Mouse (Mus musculus) spleen, embryonic (tissue): Measurements from ENCODE around the gene Smarce1.

ENCODE experiments used
- CTCF ChIA-PET: fragments of 350-600 bp; sonication (Branson Sonifier 250); formaldehyde crosslinking; loops from one replicate; lab custom pipeline; 2022; lab: Charles Lee

Smarce1 gene

DNA sequence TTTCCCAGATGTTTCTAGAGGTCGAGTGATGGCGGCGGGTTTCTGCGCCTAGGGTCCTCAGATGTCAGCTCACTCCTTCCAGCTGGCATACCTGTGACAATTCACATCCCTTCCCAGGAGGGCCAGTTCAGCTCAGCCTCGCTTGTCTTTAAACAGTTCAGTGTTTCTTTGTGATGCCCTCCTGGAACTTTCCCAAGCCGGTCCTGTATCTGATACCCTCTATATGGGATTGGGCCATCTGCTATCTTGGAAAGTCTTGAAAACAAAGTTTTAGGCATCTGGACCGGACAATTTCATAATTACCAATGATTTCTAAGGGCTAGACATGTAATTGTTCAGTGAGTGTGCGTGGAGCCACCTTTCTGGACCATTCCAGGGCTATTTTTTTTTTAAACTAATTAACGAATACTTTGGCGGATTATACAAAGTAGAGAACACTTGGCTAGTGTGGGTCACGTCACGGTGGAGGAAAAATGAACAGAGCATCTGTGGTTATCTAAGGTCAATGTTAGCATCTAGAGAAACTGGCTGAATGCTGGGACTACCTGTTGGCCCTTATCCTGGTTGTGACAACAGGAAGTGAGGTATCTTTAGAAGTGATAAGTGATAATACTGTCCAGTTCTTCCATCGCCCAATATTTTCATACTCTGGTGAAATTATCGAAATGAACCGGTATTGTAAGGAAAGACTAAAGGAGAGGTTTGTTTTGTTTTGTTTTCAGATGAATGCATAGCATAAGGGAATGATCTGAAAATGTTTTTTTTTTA, 416 bp upstream of the Smarce1 start:
- CTCF ChIA-PET = no interaction called here

- CTCF ChIA-PET = interaction anchor here (0.6 to 0.7 kb wide), 2 partner anchors 31 to 82 kb away, joined by 3 to 8 read pairs; no protein-coding TSS in a partner anchor
Observed at GRCm38 (mm10) chr11:99229641-99230260, 1.1 kb downstream of the Smarce1 start.

DNA sequence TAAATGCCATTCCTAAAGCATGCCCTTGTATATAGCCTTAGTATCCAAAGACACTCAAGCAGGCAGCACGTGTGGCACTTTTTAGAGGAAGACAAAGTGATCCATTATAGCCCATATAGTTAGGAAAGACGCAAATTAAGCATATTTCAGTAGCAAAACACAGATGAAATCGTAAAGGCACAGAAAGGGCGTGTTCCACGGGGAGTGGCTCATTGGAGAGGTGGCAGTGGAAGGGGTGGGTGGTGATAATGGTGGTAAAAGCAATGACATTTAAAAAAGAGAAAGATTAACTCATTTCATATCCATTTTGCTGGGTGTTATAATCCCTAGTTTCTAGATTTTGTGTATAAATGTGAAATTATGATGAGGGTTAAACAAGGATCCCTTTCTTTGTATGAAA, 4.5 kb downstream of the Smarce1 start:
- CTCF ChIA-PET = no interaction called here

DNA sequence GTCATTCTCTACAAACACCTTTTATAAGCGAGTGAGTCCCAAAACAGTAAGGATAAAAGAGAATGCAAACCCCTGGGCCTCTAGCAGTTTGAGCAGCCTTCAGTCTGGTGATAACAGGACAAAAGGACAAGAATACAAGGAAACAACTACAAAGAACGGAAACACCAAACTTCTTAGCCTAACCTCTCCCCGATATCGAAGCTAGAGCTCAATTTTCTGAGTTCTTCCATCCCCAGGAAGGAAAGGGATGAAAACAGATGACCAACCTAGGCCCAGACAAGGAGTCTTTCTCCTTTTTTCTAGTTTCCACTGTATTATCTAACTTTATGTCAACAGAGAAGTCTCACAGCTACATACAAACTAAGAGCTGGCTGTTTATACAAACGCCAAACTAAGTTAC, 7.5 kb downstream of the Smarce1 start:
- CTCF ChIA-PET = no interaction called here

DNA sequence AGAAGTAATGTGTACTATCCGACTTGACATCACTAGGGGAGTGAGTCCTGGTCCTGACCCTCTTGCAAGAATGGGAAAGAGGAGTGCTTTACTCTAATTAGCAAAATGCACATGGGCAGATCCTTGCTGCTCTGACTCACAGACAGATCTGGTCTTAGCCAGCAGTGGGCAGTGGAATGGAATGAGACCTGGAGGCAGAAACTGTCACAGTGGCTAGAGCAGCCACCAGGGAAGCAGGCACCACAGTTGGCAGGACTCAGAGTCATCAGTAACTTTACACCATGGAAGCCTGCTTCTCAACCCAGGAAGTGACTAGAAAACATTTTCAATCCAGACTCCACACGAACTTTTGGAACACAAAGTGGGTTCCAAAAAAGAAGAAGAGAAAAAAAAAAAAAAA, 9.0 kb downstream of the Smarce1 start:
- CTCF ChIA-PET = no interaction called here

DNA sequence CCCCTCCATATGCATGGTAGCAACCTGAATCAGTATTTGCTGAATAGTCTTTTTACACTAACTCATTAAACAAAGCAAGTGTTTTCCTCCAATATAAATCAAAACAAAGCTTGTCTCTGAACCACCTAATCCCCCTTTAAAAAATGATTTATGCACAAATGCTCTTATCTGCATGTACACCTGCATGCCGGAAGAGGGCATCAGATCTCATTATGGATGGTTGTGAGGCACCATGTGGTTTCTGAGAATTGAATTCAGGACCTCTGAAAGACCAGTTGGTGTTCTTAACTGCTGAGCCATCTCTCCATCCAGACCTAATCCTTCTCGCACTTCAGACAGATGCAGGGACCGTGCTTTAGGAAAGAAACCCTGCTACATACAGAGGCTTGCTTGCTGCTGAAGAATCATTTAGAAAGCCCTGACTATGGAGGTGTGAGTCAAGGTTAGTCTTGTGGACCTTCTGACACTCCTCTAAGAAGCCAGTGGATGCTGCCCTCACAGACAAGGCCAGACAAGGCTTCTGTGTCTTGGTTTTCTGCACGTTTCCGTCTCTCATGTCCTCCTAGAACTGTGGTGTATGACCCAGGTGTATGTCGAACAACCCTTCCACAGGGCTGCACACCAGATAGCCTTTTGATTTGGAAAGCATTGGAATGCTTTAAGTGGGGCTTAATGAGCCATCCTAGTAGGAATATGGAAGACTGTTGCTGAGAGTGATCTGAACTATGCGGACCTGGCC, 13.4 kb downstream of the Smarce1 start:
- CTCF ChIA-PET = no interaction called here

GRCm38 (mm10) chr11:99216181-99216580, 14.6 kb downstream of the Smarce1 start:
- CTCF ChIA-PET = no interaction called here

GRCm38 (mm10) chr11:99212693-99213092, 18.1 kb downstream of the Smarce1 start:
- CTCF ChIA-PET = interaction anchor here (0.6 kb wide), 1 partner anchor 58 kb away, joined by 4 read pairs; no protein-coding TSS in a partner anchor

GRCm38 (mm10) chr11:99211964-99212363, 18.9 kb downstream of the Smarce1 start:
- CTCF ChIA-PET = no interaction called here

GRCm38 (mm10) chr11:99208105-99208669, 22.6 kb downstream of the Smarce1 start:
- CTCF ChIA-PET = interaction anchor here (0.7 kb wide), 1 partner anchor 12 kb away, joined by 3 read pairs; no protein-coding TSS in a partner anchor

- CTCF ChIA-PET = interaction anchor here (0.6 to 0.9 kb wide), 2 partner anchors 27 to 95 kb away, joined by 8 to 18 read pairs; no protein-coding TSS in a partner anchor
Observed at GRCm38 (mm10) chr11:99207449-99207848, 23.4 kb downstream of the Smarce1 start.

- CTCF ChIA-PET = interaction anchor here (0.6 to 0.9 kb wide), 4 partner anchors 27 to 103 kb away, joined by 3 to 18 read pairs (median 6); no protein-coding TSS in a partner anchor
Observed at GRCm38 (mm10) chr11:99206954-99207353, 23.9 kb downstream of the Smarce1 start.

DNA sequence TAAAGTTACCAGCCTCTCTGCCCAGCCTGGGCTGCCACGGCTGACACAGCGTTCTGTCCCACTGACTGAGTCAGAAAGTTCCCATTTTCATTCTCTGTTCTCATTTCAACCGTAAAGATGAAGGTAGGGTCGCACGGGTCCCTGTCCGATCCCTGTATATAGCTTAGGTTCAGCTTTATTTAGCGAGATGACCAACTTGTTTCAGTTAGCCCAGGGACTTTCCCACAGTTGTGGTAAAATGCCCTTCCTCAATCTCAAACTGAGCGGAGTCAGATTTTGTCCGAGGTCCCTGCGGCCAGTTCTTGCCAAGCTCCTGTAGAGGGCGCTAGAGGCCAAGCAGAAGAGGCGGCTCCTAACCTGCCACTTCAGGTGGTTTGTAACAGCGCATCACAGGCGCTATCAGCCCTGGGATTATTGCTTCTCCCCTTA, 41.6 kb downstream of the Smarce1 start:
- CTCF ChIA-PET = no interaction called here

GRCm38 (mm10) chr11:99187348-99187747, 43.5 kb downstream of the Smarce1 start:
- CTCF ChIA-PET = interaction anchor here (0.6 to 0.8 kb wide), 2 partner anchors 20 kb away, joined by 3 to 16 read pairs; no protein-coding TSS in a partner anchor

DNA sequence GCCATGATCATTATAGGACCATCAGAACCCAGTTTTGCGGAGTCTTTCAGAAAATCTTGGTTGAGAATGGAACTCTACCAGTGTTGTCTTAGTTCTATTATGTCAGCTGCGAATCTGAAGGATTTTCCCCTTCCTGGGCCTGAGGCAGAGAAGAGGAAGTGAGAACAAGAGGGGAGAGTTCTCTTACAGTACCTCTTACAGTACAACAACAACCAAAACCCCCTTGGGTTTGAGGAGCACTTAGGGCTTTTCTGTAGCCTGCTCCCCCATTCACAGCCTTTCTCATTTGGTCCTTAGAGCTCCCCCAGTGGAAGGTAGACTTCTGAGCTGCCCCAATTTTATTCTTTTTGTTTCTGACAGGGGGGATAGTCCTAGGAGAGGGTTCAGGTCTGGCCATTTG, 44.0 kb downstream of the Smarce1 start:
- CTCF ChIA-PET = interaction anchor here (0.8 kb wide), 1 partner anchor 19 kb away, joined by 3 read pairs; no protein-coding TSS in a partner anchor

- CTCF ChIA-PET = interaction anchor here (1.3 kb wide), 1 partner anchor 10 kb away, joined by 3 read pairs; no protein-coding TSS in a partner anchor
Observed at GRCm38 (mm10) chr11:99182575-99182974, 48.2 kb downstream of the Smarce1 start.

GRCm38 (mm10) chr11:99180071-99180470, 50.7 kb downstream of the Smarce1 start:
- CTCF ChIA-PET = interaction anchor here (0.7 kb wide), 1 partner anchor 1594 kb away, joined by 3 read pairs; no protein-coding TSS in a partner anchor

DNA sequence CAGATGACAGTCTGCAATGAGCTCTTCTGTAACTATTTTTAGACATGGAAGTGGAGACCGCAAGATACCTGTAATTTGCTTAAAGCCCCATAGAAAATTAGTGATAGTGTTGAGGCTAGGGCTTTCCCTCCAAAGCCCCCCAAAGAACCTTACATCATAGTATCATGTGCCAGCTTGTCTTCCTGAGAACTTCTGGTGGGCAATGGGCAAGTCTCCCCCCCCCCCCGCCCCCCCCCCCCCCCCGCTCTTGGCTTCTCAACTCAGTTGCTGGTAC, 53.0 kb downstream of the Smarce1 start:
- CTCF ChIA-PET = interaction anchor here (0.7 kb wide), 1 partner anchor 253 kb away, joined by 6 read pairs; no protein-coding TSS in a partner anchor

DNA sequence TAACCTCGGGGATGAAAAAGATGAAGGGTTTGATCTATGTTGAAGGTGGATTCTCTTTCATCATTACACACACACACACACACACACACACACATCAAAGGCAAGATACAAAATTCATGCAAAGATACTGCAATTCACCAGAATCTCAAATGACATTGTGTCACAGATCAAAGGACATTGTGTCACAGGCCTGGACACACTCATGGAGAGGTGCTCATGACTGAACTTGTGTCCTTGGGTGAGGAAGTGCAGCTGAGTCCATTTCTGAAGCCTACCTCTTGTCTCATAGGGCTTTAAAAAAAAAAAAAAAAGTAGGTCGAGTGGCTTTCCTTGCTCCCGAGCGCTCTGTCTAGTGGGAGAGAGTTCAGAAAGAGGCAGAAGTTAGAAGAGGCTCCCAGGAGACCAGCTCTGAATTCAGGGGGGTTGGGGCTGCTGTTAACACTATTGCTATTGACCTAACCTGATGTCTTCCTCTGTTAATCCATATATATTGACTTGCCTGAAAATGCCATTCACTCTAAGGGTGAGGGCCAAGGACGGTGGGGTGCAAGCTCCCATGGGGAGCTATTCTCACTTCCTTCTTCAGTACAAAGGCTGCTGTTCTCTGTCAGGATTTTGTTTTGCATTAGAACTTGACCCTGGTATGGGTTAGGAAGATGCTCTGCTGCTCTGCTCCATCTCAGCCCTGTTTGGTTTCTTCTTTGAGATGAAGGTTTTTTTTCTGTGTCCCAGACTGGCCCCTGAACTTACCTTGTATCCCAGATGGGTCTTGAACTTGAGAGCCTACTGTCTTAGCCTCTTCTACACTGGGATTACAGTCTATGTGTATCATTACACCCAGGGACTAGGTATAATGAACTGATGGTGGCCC, 53.5 kb downstream of the Smarce1 start:
- CTCF ChIA-PET = interaction anchor here (0.7 kb wide), 1 partner anchor 252 kb away, joined by 6 read pairs; no protein-coding TSS in a partner anchor

DNA sequence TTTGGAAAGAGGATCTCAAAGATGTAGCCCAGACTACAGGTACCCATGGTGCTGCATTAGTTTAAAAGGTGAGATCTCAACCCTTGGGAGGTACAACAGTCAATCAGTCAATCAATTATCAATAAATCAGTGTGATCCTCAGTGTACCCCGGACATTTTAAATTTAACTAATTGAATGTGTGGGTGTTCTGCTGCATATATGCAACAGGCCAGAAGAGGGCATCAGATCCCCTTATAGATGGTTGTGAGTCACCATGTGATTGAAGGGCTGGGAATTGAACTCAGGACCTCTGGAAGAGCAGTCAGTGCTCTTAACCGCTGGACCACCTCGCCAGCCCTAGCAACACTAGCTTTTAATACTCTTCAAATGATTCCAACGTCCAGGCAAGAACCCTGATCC, 58.8 kb downstream of the Smarce1 start:
- CTCF ChIA-PET = interaction anchor here (0.7 kb wide), 1 partner anchor 46 kb away, joined by 4 read pairs; no protein-coding TSS in a partner anchor
